Mouse (Mus musculus) naive thymus-derived CD4-positive, alpha-beta T cell, adult 2 months (primary cell): ENCODE measurements around the gene Snrnp40.

Experiments used
- DNase-seq: peaks from one replicate; pipeline ENCODE4 v3.0.0-alpha.2; 2011; ENCODE audit warnings: low read depth

Gene Snrnp40

GRCm38 (mm10) chr4:130380418-130380817 lies 20.5 kb downstream of the Snrnp40 start:
- DNase-seq: no peak

DNA sequence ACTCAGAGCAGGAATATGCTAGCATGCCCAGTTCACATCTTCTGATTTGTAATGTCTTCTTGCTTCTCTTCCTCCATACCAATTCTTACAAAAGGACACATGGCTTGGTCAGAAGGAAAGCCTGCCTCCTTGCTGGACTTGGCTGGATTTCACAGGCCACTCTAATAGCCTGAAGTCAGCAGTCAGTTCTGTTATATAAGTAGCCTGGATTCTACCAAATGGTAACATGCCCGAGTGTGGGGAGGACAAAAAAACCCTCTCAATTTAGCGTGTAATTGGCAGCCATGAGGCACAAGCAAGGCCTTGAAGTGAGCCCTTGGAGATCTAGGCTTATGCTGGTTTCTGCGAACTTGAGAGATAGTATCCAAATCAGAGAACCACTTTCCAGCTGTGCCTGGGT lies 27.3 kb downstream of the Snrnp40 start:
- DNase-seq: no peak

DNA sequence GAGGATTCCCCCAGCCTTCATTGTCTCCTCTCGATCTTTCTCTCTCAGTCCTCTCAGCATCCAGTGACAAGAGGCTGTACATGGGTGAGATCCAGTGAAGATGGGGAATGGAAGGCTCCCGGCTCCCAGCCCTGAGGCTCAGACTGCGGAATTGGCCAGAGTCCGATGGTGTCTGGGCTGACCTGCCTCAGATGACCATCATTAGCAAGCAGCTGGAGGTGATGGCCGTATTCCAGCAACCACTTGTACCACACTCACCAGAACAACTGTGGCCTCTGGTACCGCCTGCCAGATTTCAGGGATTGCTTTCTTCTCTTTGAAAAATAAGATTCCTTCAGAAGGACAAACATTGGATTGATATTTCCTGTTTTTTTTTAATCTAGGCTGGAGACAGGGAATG lies 29.6 kb downstream of the Snrnp40 start:
- DNase-seq: no peak

- no peak for DNase-seq
These were observed 30.0 kb downstream of the Snrnp40 start for GRCm38 (mm10) chr4:130389927-130390326.

DNA sequence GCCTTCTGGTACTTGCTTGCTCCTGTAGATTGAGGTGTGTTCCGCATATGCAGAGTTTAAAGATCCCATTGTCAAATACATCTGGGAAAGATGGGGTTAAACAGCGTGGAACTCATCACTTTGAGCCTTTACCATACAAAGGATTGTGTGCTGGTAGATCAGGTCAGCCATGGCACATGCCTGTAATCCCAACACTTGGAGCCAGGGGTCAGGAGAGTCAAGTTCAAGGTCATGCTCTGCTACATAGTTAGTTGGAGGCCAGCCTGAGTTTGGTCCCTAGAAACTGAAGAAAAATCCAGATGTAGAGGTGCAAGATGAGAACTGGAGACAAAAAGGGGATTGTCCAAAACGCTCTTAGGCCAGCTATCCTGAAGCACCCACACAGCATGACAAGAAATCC lies 31.3 kb downstream of the Snrnp40 start:
- DNase-seq: no peak
